Mouse (Mus musculus) ES-Bruce4 (cell line): ENCODE data around the gene Gm11549.

ENCODE experiments used
- CTCF ChIP-seq: IDR thresholded peaks from one replicate; pipeline ENCODE4 v1.8.1; 2011; ENCODE audit warnings: low read depth, low read length
- POLR2A ChIP-seq: IDR thresholded peaks from one replicate; pipeline ENCODE4 v1.8.1; 2011; ENCODE audit warnings: low read length; ENCODE audit not compliant: insufficient read depth

- TF ChIP-seq CTCF (no peak), POLR2A (no peak)
Observed at GRCm38 (mm10) chr3:36471856-36472255, 49.8 kb downstream of the Gm11549 start.
